Mouse (Mus musculus) brown adipose tissue, adult 24 weeks (tissue): ENCODE data around the gene Khdrbs1. TPM values are rescaled to one million over a fixed set of nuclear protein-coding genes. Genes with fewer than 3 reads are reported as not detected.

Experiments
- H3K27ac ChIP-seq: fragments of 200-500 bp; replicated peaks from 2 replicates; pipeline ENCODE4 v1.5.1; 2012; ENCODE audit warnings: low read depth, mild to moderate bottlenecking, low read length
- H3K4me1 ChIP-seq: fragments of 200-500 bp; 2 replicates; pipeline ENCODE4 v1.6.1; 2012; ENCODE audit warnings: low read length, mixed read lengths; ENCODE audit not compliant: control insufficient read depth, insufficient read depth, insufficient read length
- H3K4me3 ChIP-seq: fragments of 200-500 bp; 2 replicates; pipeline ENCODE4 v1.5.1; 2012; ENCODE audit warnings: low read depth, mild to moderate bottlenecking, low read length, moderate library complexity; ENCODE audit not compliant: insufficient read depth
- polyA plus RNA-seq: library from polyadenylated mRNA; stranded (reverse); fragments of >200 nt; gene quantifications from 2 replicates; pipeline ENCODE4 v1.2.4, GENCODE M21; 2012; ENCODE audit not compliant: missing spikeins, insufficient read depth, insufficient read length

The Khdrbs1 gene
- polyA plus RNA-seq, 1 experiment, result 23.4 TPM

GRCm38 (mm10) chr4:129672083-129672877, 69.8 kb downstream of the Khdrbs1 start, which contains the start of gene Kpna6:
Kpna6 (minus strand) TSS chr4:129672767.
- Histone ChIP-seq H3K4me3 (peak within 1 kb of the TSS; percentile 97), H3K4me1 (peaks cover 3% of the 10 kb centered on the region; the same call in 1 of the 2 replicates), H3K27ac (peak within 1 kb of the TSS; percentile 91)

GRCm38 (mm10) chr4:129671491-129672082, 70.5 kb downstream of the Khdrbs1 start:
- Histone ChIP-seq H3K4me1 (peaks cover 3% of the 10 kb centered on the region; the same call in 1 of the 2 replicates), H3K27ac (peak overlapping the region; percentile 91), H3K4me3 (peak overlapping the region; percentile 97)

GRCm38 (mm10) chr4:129662255-129662813, 79.8 kb downstream of the Khdrbs1 start:
- Histone ChIP-seq H3K27ac (no peak overlapping the region), H3K4me3 (no peak overlapping the region), H3K4me1 (no peaks in the 10 kb centered on the region)

- no peak overlapping the region for H3K4me3 ChIP-seq
- H3K27ac ChIP-seq, result no peak overlapping the region
- H3K4me1 ChIP-seq, result no peaks in the 10 kb centered on the region
Observed at GRCm38 (mm10) chr4:129661584-129661983, 80.5 kb downstream of the Khdrbs1 start.

- H3K4me3 ChIP-seq, result no peak overlapping the region
- no peak overlapping the region for H3K27ac ChIP-seq
- H3K4me1 ChIP-seq, result no peaks in the 10 kb centered on the region
Observed at GRCm38 (mm10) chr4:129654770-129655169, 87.3 kb downstream of the Khdrbs1 start.

Other genes with a start within 250 kb of the Khdrbs1 start
- gene Marcksl1, start 228.7 kb downstream of the Khdrbs1 start, polyA plus RNA-seq, result 3.5 and 4.9 TPM in 2 replicates
- gene Hdac1, start 199.6 kb downstream of the Khdrbs1 start, polyA plus RNA-seq, result 46.2 and 49.1 TPM in 2 replicates
- not detected in 2 replicates for gene Lck, start 168.7 kb downstream of the Khdrbs1 start, polyA plus RNA-seq
- not detected in 2 replicates for gene Fam167b, start 163.8 kb downstream of the Khdrbs1 start, polyA plus RNA-seq
- 156 and 174 TPM in 2 replicates for gene Eif3i, start 141.7 kb downstream of the Khdrbs1 start, polyA plus RNA-seq
- 84.4 and 96.6 TPM in 2 replicates for gene Tmem234, start 141.6 kb downstream of the Khdrbs1 start, polyA plus RNA-seq
- gene Dcdc2b, start 128.0 kb downstream of the Khdrbs1 start, polyA plus RNA-seq, result 1.3 TPM in 1 of 2 replicates, not detected in the other
- 14.3 and 14.6 TPM in 2 replicates for gene Iqcc, start 123.2 kb downstream of the Khdrbs1 start, polyA plus RNA-seq
- gene Ccdc28b, start 118.4 kb downstream of the Khdrbs1 start, polyA plus RNA-seq, result 59.5 and 76.0 TPM in 2 replicates
- 13.5 and 15.8 TPM in 2 replicates for gene Txlna, start 101.2 kb downstream of the Khdrbs1 start, polyA plus RNA-seq
- gene Kpna6, start 69.5 kb downstream of the Khdrbs1 start, polyA plus RNA-seq, result 45.7 and 75.5 TPM in 2 replicates
- gene Tmem39b, start 45.5 kb downstream of the Khdrbs1 start, polyA plus RNA-seq, result 5.4 and 7.3 TPM in 2 replicates
- gene Ptp4a2, start 68.9 kb upstream of the Khdrbs1 start, polyA plus RNA-seq, result 156 and 232 TPM in 2 replicates
- gene Spocd1, start 186.9 kb upstream of the Khdrbs1 start, polyA plus RNA-seq, result not detected in 2 replicates
- gene Adgrb2, start 242.6 kb upstream of the Khdrbs1 start, polyA plus RNA-seq, result not detected in 2 replicates